Mouse (Mus musculus) 416B (cell line): Measurements from ENCODE around the gene Optn.

Experiments
- DNase-seq: peaks from one replicate; pipeline ENCODE4 v3.0.0; 2011; ENCODE audit warnings: low read depth

Gene Optn

DNA sequence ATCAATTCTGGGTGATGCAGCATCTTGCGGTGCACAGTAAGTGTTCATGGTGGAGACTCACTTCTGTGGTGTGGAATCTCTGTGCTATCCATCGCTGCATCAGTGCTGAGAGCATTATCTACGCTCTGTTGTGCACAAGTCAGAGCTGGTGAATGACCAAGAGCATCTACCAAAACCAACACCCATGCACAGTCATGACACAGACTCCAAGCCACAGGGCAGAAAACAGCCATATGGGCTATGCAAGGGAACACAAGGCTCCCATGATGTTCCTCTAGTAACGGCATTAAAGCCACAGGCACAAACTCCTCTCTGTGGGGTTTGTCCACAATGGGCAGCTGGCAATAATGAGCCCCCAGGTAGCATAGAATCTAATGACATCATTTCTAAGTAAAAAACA lies 34.0 kb downstream of the Optn start:
- no peak for DNase-seq

GRCm38 (mm10) chr2:5028047-5028446 lies 35.8 kb downstream of the Optn start:
- DNase-seq, result no peak

GRCm38 (mm10) chr2:5027057-5027456 lies 36.8 kb downstream of the Optn start:
- no peak for DNase-seq

- peak; percentile 52 for DNase-seq
Measured at GRCm38 (mm10) chr2:5025162-5025733, 38.6 kb downstream of the Optn start.

GRCm38 (mm10) chr2:5023699-5024399 lies 40.0 kb downstream of the Optn start:
- DNase-seq, result peak; percentile 31

GRCm38 (mm10) chr2:5023275-5023674 lies 40.6 kb downstream of the Optn start:
- DNase-seq, result no peak

DNA sequence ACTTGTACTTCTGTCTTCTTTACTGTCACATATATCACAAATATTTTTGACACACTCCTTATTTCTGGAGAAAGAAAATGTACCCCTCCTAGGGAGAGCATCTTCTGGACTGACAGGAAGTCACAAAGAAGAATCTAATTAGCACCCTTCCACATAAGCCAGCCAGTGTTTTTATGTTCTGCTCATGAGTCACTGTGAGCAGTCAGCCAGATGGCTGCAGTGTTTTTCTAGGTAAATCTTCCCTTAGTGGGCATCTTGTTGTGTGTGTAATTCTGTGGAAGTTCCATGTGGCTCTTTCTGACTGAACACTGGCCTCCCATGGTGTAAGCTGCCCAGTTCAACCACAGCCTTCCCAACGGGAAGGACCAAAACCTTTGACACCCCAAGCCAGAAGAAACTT lies 44.1 kb downstream of the Optn start:
- DNase-seq, result no peak

GRCm38 (mm10) chr2:5016922-5017321 lies 46.9 kb downstream of the Optn start:
- DNase-seq, result no peak

GRCm38 (mm10) chr2:5015527-5015926 lies 48.3 kb downstream of the Optn start:
- DNase-seq, result no peak

DNA sequence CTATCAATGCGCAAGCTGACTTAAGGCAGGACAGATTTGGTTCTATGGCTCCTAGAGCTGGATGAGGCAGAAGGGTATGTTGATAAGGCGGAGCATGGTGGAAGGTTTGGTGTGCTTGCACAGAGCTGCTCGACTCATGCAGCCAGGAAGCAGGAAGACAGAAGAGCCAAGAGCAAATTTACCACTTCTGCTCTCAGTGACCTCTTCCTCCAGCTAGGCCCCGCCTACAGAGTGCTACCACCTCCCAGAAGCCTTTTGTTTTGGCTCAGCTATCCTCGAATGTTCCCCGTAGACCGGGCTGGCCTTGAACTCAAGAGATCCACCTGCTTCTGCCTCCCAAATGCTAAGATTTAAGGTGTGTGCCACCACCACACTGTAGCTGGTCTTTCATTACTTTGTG lies 49.2 kb downstream of the Optn start:
- DNase-seq, result peak; percentile 57

DNA sequence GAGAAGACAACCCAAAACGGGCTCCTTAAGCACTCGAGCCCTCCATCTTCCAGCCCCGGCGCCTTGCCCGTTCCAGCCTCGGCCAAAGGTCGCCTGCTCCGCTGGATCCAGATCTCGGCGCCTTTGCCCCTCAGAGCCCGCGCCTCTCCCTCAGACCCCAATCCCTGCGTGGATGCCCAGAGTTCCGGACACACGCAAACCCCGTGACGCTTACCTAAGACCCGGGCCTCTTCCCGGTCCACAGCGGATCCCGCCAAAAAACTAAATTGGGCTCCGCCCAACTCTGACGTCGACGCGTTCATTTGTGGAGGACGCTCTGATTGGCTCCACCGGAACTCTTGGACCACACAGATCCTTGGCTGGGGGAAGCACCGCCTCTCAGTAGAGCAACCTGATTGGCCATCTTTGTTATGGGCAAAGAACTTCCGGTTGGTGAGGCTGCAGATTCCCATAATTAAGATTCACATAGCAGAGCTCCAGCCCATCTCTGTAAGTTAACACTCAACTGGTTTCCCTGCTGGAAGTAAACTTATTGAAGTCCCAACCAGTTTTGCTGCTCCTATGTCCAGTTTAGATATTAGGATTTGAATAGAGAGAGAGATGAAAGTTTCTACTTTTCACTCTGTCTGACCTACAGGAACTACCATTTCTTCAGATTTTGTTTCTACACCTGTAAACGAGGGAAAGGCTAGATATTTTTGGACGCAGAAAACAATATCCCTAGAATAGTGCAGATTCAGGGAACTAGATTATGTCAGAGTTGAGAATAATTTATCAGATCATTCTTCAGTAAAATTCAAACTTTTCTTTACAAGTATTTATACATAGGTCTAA lies 51.1 kb downstream of the Optn start, which contains the start of gene Mcm10:
TSS of gene Mcm10 (minus strand) at position 301 of the 834 bp plus-strand sequence.
- peak; percentile 97 for DNase-seq

- peak; percentile 46 for DNase-seq
Measured at GRCm38 (mm10) chr2:5011898-5012490, 51.9 kb downstream of the Optn start.

DNA sequence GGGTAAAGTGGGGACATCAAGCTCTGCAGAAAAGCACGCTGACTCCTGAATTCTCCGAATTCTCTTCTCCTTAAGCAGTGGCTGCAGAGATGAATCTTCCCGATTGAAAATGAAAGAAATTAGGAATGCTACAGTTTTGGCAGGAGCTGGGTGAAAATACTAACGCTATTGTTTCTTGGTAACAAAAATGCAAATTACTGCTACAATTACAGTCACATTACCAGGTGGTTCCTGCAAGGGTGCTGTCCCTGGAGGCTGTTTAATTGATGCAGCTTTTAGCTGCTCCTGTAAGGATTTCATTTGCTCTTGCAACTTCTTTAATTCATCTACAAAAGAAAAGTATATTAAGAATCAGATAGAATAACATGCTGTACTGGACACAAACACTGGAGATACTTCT lies 56.7 kb downstream of the Optn start:
- no peak for DNase-seq

DNA sequence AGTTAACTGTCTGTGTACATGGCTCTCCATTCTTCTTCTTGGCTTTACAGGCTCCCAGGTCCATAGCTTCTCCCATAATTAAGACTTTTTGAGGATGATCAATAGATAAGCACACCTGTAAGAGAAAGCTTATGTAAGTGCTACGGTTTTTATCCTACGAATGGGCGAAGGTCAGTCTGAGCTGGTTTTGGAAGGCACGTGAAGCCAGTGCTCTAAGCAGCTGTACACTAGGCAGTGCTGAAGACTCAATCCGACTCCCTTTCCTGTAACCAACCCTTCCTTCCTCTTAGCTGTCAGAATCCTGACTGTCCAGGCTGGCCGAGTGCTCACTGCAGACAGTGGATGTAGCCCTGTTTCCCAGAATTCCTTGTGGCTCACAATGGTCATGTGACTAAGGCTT lies 62.6 kb downstream of the Optn start:
- no peak for DNase-seq

- peak; percentile 45 for DNase-seq
Measured at GRCm38 (mm10) chr2:4998905-4999304, 64.9 kb downstream of the Optn start.

DNA sequence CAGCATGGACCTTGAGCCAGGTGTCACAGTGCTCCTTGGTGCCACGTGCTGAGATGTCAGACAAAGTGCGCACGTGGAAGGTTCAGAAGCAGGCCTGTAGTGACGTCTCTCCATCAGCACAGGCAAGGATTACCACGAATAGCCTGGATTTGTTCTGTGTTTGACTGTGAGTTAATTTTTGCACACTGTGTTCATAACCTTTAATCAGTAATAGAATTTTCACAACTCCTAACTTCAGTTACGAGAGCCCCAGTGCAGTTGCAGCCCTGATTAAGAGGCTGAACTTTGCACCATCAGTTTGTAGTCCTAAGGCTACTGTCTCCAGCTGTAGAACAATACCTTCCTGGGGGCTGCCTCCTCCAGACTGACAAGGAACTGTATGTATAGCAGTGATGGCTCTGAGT lies 67.4 kb downstream of the Optn start:
- DNase-seq, result no peak

DNA sequence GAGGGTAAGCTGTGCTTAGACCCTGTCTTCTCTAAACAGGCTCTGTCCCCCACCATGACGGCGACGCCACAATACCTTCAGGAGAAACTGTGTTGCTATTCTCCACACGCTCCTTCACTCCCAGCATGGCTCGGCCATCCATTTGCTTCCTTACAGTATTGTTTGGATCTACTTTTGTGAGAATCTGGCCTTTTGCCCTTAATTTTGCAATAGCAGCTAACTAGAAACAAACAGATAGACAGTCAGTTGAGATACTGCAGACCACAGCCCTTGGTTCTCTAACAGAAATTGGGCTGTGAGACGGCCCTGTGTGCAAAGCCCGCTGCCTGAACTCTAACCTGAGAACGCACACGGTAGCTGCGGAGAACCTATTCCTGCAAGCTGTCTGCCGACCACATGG lies 68.2 kb downstream of the Optn start:
- DNase-seq, result no peak

DNA sequence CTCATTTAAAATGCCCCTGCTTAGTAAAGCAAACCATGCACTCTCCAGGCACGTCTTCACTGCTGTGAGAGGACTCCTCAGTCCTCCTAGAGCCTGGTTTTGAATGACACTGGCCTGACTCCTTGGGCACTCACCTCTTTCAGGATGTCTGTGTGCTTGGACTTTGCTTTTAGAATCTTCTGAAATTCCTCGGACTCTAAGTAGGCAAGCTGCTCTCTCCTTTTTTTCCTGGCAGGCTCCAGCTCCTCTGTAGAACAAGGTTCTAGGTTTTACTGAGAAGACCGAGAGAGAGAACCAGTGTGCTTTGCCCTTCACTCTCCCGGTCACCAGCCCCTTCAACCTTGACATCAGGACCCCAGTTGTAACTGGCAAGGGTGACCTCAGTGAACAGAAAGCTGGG lies 69.4 kb downstream of the Optn start:
- DNase-seq, result no peak

GRCm38 (mm10) chr2:4993584-4993983 lies 70.3 kb downstream of the Optn start:
- DNase-seq, result no peak

GRCm38 (mm10) chr2:4988826-4989424 lies 74.9 kb downstream of the Optn start:
- peak; percentile 59 for DNase-seq

DNA sequence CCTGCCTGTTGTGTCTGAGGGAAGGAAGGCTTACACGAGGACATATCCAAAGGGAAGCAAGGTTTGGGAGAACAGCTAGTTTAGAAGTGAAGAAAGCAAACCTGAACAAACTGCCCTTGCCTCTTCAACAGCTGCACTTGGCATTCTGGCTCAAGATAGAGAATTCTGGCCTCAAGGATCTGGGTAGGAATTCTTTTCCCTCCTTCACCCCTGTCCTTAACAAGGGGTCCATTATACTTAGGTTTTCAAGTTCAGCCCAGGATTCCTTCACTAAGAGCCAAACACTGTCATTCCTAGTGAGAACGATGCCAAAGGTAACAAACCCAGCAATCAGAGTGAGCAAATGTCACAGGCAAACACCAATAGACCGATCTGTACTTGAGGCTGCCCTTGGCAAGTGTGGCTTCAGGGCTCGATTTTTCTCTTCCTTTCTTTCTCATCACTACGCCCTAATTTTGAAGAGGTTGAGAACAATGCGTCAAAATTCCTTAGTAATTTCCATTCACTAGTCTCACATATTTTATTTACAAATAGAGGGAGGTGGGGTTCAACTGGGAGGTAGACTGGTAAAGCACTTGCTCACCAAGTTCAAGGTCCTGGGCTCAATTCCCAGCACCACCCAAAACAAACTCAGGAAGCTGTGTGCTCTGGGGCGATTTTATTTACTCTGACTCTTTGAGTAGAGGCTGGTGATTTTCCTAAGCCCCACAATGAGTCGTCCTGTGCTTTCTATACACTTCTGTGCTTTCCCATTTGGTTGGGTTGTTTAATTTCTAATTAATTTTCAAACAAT lies 76.3 kb downstream of the Optn start:
- DNase-seq, result no peak
